Mouse (Mus musculus) kidney, adult 2 months (tissue): ENCODE results near the gene Zfp385b.

Source experiments
- CTCF ChIP-seq: fragments of 200-500 bp; conservative IDR thresholded peaks from 2 replicates; pipeline ENCODE4 v1.5.1; 2011; ENCODE audit warnings: low read depth, mild to moderate bottlenecking, control low read depth, low read length, moderate library complexity, mixed read lengths; ENCODE audit not compliant: insufficient read depth, insufficient read length
- POLR2A ChIP-seq: fragments of 200-500 bp; IDR thresholded peaks from one replicate; pipeline ENCODE4 v1.6.1; 2011; ENCODE audit warnings: low read depth, low read length, control low read depth

GRCm38 (mm10) chr2:77823026-77823425 lies 3.6 kb upstream of the Zfp385b start:
- TF ChIP-seq CTCF: no peak
- TF ChIP-seq POLR2A: no peak
